Mouse (Mus musculus): Measurements from ENCODE around the gene Igsf9b. TPM values are rescaled to one million over a fixed set of nuclear protein-coding genes. Genes with fewer than 3 reads are reported as not detected.
A peak's percentile ranks its signal among the peaks of the same experiment; 100 is the strongest.

The Igsf9b gene
- polyA plus RNA-seq, 1 experiment from 2014 or later, result 17.1 TPM

DNA sequence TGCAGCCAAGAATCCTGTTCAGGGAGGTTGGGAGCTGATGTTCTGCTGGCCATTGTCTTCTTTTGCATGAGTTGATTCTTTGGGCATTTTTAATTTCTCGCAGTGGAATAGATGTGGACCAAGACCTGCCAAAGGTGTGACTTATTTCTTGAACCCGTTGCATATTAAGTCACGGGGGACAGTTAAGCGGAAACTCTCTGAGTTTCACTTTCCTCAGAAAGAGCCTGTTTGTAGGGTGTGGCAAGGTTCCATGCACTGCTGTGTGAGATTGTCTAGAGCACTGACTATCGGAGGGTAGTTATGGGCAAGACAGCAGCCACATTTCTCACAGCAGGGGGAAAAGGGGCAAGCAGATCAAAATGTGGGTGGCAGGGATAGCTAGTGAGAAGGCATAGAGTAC lies 14.4 kb downstream of the Igsf9b start:
- WGBS, result 91% methylated on average over 5 of the region's 5 CpGs
- Histone ChIP-seq H3K9ac (no peak overlapping the region), H3K9me3 (ENCODE audit: control insufficient read depth, low read length) (no peaks in the 10 kb centered on the region), H3K4me1 (replicated peaks; ENCODE audit: control insufficient read depth, insufficient read depth, low read length) (peaks cover 16% of the 10 kb centered on the region), H3K27ac (no peak overlapping the region), H3K4me3 (replicated peaks; ENCODE audit: low read length) (no peak overlapping the region), H3K36me3 (replicated peaks; ENCODE audit: control insufficient read depth, insufficient read depth) (peaks cover 28% of the 10 kb centered on the region; the same call in 1 of the 2 replicates), H3K4me2 (replicated peaks) (no peak overlapping the region), H3K27me3 (ENCODE audit: control insufficient read depth, insufficient read depth, low read length) (no peaks in the 10 kb centered on the region)
- ATAC-seq (ENCODE audit: low FRiP score) (no peak), DNase-seq (ENCODE audit: low spot score) (no peak)

DNA sequence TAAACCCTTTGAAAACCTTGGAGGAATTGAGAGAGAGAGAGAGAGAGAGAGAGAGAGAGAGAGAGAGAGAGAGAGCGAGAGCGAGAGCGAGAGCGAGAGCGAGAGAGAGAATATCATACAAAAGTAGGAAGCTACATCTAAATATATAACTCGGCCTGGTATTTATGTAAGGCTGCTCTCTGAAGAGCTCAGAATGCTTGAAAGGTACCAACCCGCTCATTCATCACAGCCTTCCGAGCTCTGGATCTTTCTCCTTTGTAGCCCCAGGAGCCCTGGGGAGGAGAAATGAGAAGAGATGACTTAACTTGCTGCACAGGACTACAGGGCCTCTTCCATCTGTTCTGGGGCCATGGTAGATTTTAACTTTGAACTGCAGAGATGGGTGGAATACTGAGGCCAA lies 22.3 kb downstream of the Igsf9b start:
- Histone ChIP-seq H3K27ac (no peak overlapping the region), H3K9me3 (ENCODE audit: control insufficient read depth, low read length) (no peaks in the 10 kb centered on the region), H3K9ac (no peak overlapping the region), H3K36me3 (replicated peaks; ENCODE audit: control insufficient read depth, insufficient read depth) (peaks cover 65% of the 10 kb centered on the region), H3K4me2 (replicated peaks) (no peak overlapping the region), H3K27me3 (ENCODE audit: control insufficient read depth, insufficient read depth, low read length) (no peaks in the 10 kb centered on the region), H3K4me1 (replicated peaks; ENCODE audit: control insufficient read depth, insufficient read depth, low read length) (no peaks in the 10 kb centered on the region), H3K4me3 (replicated peaks; ENCODE audit: low read length) (no peak overlapping the region)
- DNase-seq (ENCODE audit: low spot score) (no peak), ATAC-seq (ENCODE audit: low FRiP score) (no peak)
- 89% methylated on average over 8 of the region's 8 CpGs for WGBS

DNA sequence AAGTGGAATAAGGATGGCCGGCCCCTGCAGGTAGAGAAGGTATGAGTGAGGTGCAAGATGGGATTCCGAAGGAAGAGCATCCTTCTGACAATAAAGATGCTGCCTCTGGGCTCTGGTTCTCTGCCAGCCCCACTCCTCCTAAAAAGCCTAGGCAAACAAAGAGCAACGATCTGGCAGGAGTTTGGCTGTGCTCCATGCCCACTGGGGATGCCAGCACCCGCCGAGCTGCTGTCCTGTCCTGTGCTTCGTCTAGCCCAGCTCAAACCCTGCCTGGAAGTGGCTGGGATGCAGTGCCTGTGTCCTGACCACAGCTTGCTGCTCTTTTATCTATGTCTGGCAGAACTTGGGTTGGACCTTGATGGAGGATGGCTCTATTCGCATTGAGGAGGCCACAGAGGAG lies 23.3 kb downstream of the Igsf9b start:
- no peak for DNase-seq (ENCODE audit: low spot score)
- Histone ChIP-seq H3K4me2 (replicated peaks) (no peak overlapping the region), H3K36me3 (replicated peaks; ENCODE audit: control insufficient read depth, insufficient read depth) (peaks cover 73% of the 10 kb centered on the region), H3K9me3 (ENCODE audit: control insufficient read depth, low read length) (no peaks in the 10 kb centered on the region), H3K4me1 (replicated peaks; ENCODE audit: control insufficient read depth, insufficient read depth, low read length) (no peaks in the 10 kb centered on the region), H3K9ac (no peak overlapping the region), H3K27ac (no peak overlapping the region), H3K27me3 (ENCODE audit: control insufficient read depth, insufficient read depth, low read length) (no peaks in the 10 kb centered on the region), H3K4me3 (replicated peaks; ENCODE audit: low read length) (no peak overlapping the region)
- 78% methylated on average over 7 of the region's 7 CpGs for WGBS
- ATAC-seq (ENCODE audit: low FRiP score), result no peak

DNA sequence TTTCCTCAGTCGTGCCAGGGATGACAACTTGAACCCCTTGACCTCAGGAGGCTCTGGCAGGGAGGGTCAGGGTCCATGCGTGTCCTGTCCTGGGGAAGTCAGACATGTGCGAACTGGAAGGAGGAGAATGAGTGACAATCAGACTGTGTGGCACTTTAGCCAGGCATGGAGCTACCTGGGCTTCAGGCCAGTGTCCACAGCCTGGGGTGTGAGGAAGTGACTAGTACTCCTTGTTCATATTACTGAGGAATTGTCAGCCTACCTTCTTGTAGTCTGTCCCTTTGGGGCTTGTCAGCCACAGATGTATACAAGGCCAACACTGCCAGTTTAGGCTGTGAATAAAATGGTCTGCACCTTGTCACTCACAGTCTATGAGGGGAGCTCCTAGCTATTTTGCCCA lies 24.4 kb downstream of the Igsf9b start:
- Histone ChIP-seq H3K4me3 (replicated peaks; ENCODE audit: low read length) (no peak overlapping the region), H3K9me3 (ENCODE audit: control insufficient read depth, low read length) (no peaks in the 10 kb centered on the region), H3K27me3 (ENCODE audit: control insufficient read depth, insufficient read depth, low read length) (no peaks in the 10 kb centered on the region), H3K4me2 (replicated peaks) (no peak overlapping the region), H3K4me1 (replicated peaks; ENCODE audit: control insufficient read depth, insufficient read depth, low read length) (no peaks in the 10 kb centered on the region), H3K36me3 (replicated peaks; ENCODE audit: control insufficient read depth, insufficient read depth) (peaks cover 74% of the 10 kb centered on the region), H3K9ac (no peak overlapping the region), H3K27ac (no peak overlapping the region)
- ATAC-seq (ENCODE audit: low FRiP score) (no peak), DNase-seq (ENCODE audit: low spot score) (no peak)
- 78% methylated on average over 3 of the region's 3 CpGs for WGBS

- Histone ChIP-seq H3K4me3 (replicated peaks; ENCODE audit: low read length) (no peak overlapping the region), H3K27ac (no peak overlapping the region), H3K9me3 (ENCODE audit: control insufficient read depth, low read length) (no peaks in the 10 kb centered on the region), H3K4me2 (replicated peaks) (no peak overlapping the region), H3K4me1 (replicated peaks; ENCODE audit: control insufficient read depth, insufficient read depth, low read length) (no peaks in the 10 kb centered on the region), H3K36me3 (replicated peaks; ENCODE audit: control insufficient read depth, insufficient read depth) (peaks cover 77% of the 10 kb centered on the region), H3K9ac (no peak overlapping the region), H3K27me3 (ENCODE audit: control insufficient read depth, insufficient read depth, low read length) (no peaks in the 10 kb centered on the region)
- ATAC-seq (ENCODE audit: low FRiP score) (no peak), DNase-seq (ENCODE audit: low spot score) (peak; percentile 83)
- 45% methylated on average over 2 of the region's 2 CpGs for WGBS
Measured at GRCm38 (mm10) chr9:27325920-27326319, 26.9 kb downstream of the Igsf9b start.

DNA sequence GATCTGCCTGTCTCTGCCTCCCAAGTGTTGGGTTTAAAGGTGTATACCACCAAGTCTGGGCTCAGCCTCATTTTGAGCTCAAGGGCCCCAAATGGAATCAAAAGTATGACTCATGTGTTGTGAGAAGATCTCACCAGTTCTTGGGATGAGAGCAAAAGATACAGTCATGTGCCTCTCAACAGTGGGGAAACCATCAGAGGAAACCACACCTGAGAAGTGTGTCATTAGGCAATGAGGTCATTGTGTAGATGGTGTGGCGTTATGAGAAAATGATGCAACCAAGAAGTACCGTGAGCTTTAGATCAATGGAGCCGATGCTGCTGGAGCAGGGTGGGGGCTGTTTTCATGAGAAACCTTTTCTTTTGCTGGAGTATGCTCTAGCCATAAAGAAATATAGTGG lies 28.6 kb downstream of the Igsf9b start:
- no peak overlapping the region for H3K4me2 ChIP-seq (replicated peaks)
- H3K4me3 ChIP-seq (replicated peaks; ENCODE audit: low read length), result no peak overlapping the region
- peaks cover 78% of the 10 kb centered on the region for H3K36me3 ChIP-seq (replicated peaks; ENCODE audit: control insufficient read depth, insufficient read depth)
- no peak for DNase-seq (ENCODE audit: low spot score)
- ATAC-seq (ENCODE audit: low FRiP score), result no peak
- 94% methylated on average over 3 of the region's 3 CpGs for WGBS
- no peak overlapping the region for H3K27ac ChIP-seq
- no peaks in the 10 kb centered on the region for H3K27me3 ChIP-seq (ENCODE audit: control insufficient read depth, insufficient read depth, low read length)
- no peaks in the 10 kb centered on the region for H3K9me3 ChIP-seq (ENCODE audit: control insufficient read depth, low read length)
- H3K4me1 ChIP-seq (replicated peaks; ENCODE audit: control insufficient read depth, insufficient read depth, low read length), result no peaks in the 10 kb centered on the region
- H3K9ac ChIP-seq, result no peak overlapping the region

DNA sequence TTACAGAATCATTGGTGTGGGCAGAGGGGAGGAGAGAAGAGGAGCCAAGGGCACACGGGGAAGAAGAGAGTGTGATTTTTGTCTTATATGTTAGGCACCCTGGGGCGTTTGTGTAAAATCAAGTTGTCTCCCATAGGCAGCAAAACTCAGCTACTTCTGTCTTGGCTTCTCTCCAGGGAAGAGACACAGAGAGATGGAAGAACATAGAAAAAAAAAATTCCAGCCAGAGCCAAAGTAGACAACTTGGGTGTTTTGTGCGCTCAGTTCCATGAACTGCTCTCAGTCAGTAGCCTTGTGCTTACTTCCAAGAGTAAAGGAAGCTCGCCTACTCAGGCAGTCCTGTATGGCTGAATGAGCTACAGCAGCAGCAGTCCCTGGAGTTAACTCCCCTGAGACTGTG lies 31.4 kb downstream of the Igsf9b start:
- no peak overlapping the region for H3K4me3 ChIP-seq (replicated peaks; ENCODE audit: low read length)
- H3K9me3 ChIP-seq (ENCODE audit: control insufficient read depth, low read length), result no peaks in the 10 kb centered on the region
- H3K4me2 ChIP-seq (replicated peaks), result no peak overlapping the region
- H3K36me3 ChIP-seq (replicated peaks; ENCODE audit: control insufficient read depth, insufficient read depth), result peaks cover 78% of the 10 kb centered on the region
- H3K9ac ChIP-seq, result no peak overlapping the region
- no peak for ATAC-seq (ENCODE audit: low FRiP score)
- H3K27ac ChIP-seq, result no peak overlapping the region
- DNase-seq (ENCODE audit: low spot score), result no peak
- WGBS, result 88% methylated on average over 4 of the region's 4 CpGs
- H3K27me3 ChIP-seq (ENCODE audit: control insufficient read depth, insufficient read depth, low read length), result no peaks in the 10 kb centered on the region
- H3K4me1 ChIP-seq (replicated peaks; ENCODE audit: control insufficient read depth, insufficient read depth, low read length), result no peaks in the 10 kb centered on the region

GRCm38 (mm10) chr9:27331538-27331937 lies 32.5 kb downstream of the Igsf9b start:
- peaks cover 73% of the 10 kb centered on the region for H3K36me3 ChIP-seq (replicated peaks; ENCODE audit: control insufficient read depth, insufficient read depth)
- no peak overlapping the region for H3K27ac ChIP-seq
- 81% methylated on average over 7 of the region's 7 CpGs for WGBS
- no peaks in the 10 kb centered on the region for H3K4me1 ChIP-seq (replicated peaks; ENCODE audit: control insufficient read depth, insufficient read depth, low read length)
- H3K4me2 ChIP-seq (replicated peaks), result no peak overlapping the region
- H3K4me3 ChIP-seq (replicated peaks; ENCODE audit: low read length), result no peak overlapping the region
- DNase-seq (ENCODE audit: low spot score) (no peak), ATAC-seq (ENCODE audit: low FRiP score) (no peak)
- no peaks in the 10 kb centered on the region for H3K27me3 ChIP-seq (ENCODE audit: control insufficient read depth, insufficient read depth, low read length)
- H3K9ac ChIP-seq, result no peak overlapping the region
- H3K9me3 ChIP-seq (ENCODE audit: control insufficient read depth, low read length), result no peaks in the 10 kb centered on the region

GRCm38 (mm10) chr9:27334895-27335294 lies 35.9 kb downstream of the Igsf9b start:
- no peak for DNase-seq (ENCODE audit: low spot score)
- no peak overlapping the region for H3K9ac ChIP-seq
- no peak overlapping the region for H3K27ac ChIP-seq
- WGBS, result 64% methylated on average over 9 of the region's 9 CpGs
- no peaks in the 10 kb centered on the region for H3K27me3 ChIP-seq (ENCODE audit: control insufficient read depth, insufficient read depth, low read length)
- no peak for ATAC-seq (ENCODE audit: low FRiP score)
- H3K4me3 ChIP-seq (replicated peaks; ENCODE audit: low read length), result no peak overlapping the region
- H3K4me1 ChIP-seq (replicated peaks; ENCODE audit: control insufficient read depth, insufficient read depth, low read length), result no peaks in the 10 kb centered on the region
- peaks cover 48% of the 10 kb centered on the region for H3K36me3 ChIP-seq (replicated peaks; ENCODE audit: control insufficient read depth, insufficient read depth)
- H3K9me3 ChIP-seq (ENCODE audit: control insufficient read depth, low read length), result no peaks in the 10 kb centered on the region
- no peak overlapping the region for H3K4me2 ChIP-seq (replicated peaks)

DNA sequence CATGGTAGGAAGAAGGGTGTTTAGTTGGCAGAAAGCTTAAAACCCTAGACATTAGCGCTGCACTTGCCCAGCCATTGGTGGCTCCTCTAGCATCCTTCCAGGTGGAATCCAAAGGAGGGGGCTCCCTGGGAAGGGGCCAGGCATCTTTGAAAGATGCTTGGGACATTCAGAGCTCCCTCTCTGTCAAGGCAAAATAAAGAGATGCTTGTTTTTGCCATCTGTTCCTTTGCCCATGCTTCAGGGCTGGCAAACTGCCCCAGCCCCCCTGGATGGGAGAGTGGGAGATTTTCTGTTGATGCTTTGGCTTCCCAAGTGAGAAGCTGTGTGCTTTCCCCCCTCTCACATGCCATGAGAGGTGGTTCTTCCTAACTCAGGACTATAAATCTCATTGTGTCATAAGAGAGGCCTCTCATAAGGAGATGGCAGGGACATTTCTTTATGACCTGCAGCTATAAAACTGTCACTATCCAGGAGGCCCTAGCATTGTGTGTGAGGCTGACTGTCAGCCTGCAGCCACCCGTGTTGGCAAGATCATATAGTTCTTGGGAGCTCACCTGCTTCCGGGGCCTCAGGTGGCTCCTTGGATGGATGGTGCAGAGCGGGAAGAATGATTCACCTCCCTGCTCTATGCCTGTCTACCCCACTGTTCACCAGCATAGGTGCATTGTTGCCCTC lies 38.1 kb downstream of the Igsf9b start:
- H3K4me2 ChIP-seq (replicated peaks), result no peak overlapping the region
- DNase-seq (ENCODE audit: low spot score) (no peak), ATAC-seq (ENCODE audit: low FRiP score) (peak; percentile 45; the same call in 1 of the 2 replicates)
- no peaks in the 10 kb centered on the region for H3K4me1 ChIP-seq (replicated peaks; ENCODE audit: control insufficient read depth, insufficient read depth, low read length)
- H3K9me3 ChIP-seq (ENCODE audit: control insufficient read depth, low read length), result no peaks in the 10 kb centered on the region
- H3K9ac ChIP-seq, result no peak overlapping the region
- H3K36me3 ChIP-seq (replicated peaks; ENCODE audit: control insufficient read depth, insufficient read depth), result peaks cover 45% of the 10 kb centered on the region
- no peak overlapping the region for H3K27ac ChIP-seq
- no peak overlapping the region for H3K4me3 ChIP-seq (replicated peaks; ENCODE audit: low read length)
- 84% methylated on average over 4 of the region's 4 CpGs for WGBS
- H3K27me3 ChIP-seq (ENCODE audit: control insufficient read depth, insufficient read depth, low read length), result no peaks in the 10 kb centered on the region
